ENCODE assay signal across 14 mouse cellular contexts in the genomic region with DNA sequence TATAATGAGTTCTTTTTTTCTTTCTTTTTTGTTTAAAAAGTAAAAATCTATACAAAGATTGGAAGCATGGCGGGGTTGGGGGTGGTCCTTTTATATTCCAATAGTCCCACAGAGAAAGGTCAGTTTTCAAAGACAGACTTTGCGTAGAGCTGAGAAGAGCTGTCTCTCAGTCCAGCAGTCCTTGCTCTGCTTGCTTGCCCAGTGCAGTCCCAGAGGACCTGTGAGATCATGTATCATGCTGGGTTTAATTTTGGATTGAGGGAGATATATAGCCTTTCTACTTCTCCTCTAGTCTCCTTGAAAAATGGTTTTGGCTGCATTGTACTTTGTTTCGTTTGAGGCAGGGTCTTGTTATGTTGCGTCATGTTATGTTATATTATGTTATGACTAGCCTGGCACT. TPM values are rescaled to one million over a fixed set of nuclear protein-coding genes. Genes with fewer than 3 reads are reported as not detected.
DNase-seq lines count a peak whose midpoint lies in the region; ATAC-seq lines count a peak whose summit lies in the region.
"Had no signal": no experiment of that assay in that cellular context is flagged by ENCODE, and none has a peak within 500 bp of the region (broad histone marks: within the 10 kb centered on the region; RNA-seq: fewer than 3 reads in every experiment).

No protein-coding gene starts in this region.

- DNase-seq in heart, adult 11 months: peak; percentile 75
- no peak for DNase-seq in heart, adult 9 months (ENCODE audit: low spot score in 2 of 2)
- peak; percentile 60 for DNase-seq in adipocyte (ENCODE audit: low spot score)
- peak; percentile 21 for DNase-seq in gastrocnemius, postnatal 10 days
- peak; percentile 71 for DNase-seq in skeletal muscle tissue, adult 2 months (ENCODE audit: low read depth, low spot score)
- DNase-seq in kidney, postnatal 10 days: no peak
- DNase-seq: cerebellum, adult 11-12 months; cerebellum, adult 9-11 months; cerebellum, postnatal 36 days; heart, postnatal 4 days; kidney, adult 18-20 months had no signal

- no peak for ATAC-seq in frontal cortex, adult (ENCODE audit: low TSS enrichment)
- ATAC-seq: forebrain, embryonic 14.5 days; intestine, embryonic 15.5 days had no signal

RNA-seq across cellular contexts. Expression of a gene that starts 49.9 kb away (rescaled TPM):
- total RNA-seq in gastrocnemius, postnatal 10 days (2021): 1 to 10 TPM; 4.7 to 8.8 TPM

Comparison
In these comparisons a context has a peak if more than half of its experiments do, and no peak if none do; other contexts are left out.
1. DNase-seq: peak in heart, adult 11 months (single experiment), adipocyte (single experiment), gastrocnemius, postnatal 10 days (single experiment) and skeletal muscle tissue, adult 2 months (single experiment); none in heart, adult 9 months (0 of 2) and kidney, postnatal 10 days (single experiment).